Mouse (Mus musculus) embryonic facial prominence, embryonic 12.5 days (tissue): Measurements from ENCODE around the gene Pdia2. TPM values are rescaled to one million over a fixed set of nuclear protein-coding genes. Genes with fewer than 3 reads are reported as not detected.

ENCODE experiments used
- ATAC-seq: fragments of 200-750 bp; cut with Nextera tagmentation; 2 replicates; pipeline ENCODE4 v1.8.0; 2017; ENCODE audit not compliant: insufficient number of reproducible peaks, insufficient read depth, low FRiP score, low TSS enrichment
- H3K27ac ChIP-seq: fragments of 300-500 bp; sonication (generic); 2 replicates; pipeline ENCODE4 v1.5.1; 2016; ENCODE audit warnings: mild to moderate bottlenecking
- H3K27me3 ChIP-seq: fragments of 300-500 bp; sonication (generic); 2 replicates; pipeline ENCODE4 v1.6.1; 2016; ENCODE audit warnings: mild to moderate bottlenecking, moderate library complexity
- H3K36me3 ChIP-seq: fragments of 300-500 bp; sonication (generic); 2 replicates; pipeline ENCODE4 v1.6.1; 2016; ENCODE audit warnings: mild to moderate bottlenecking
- H3K4me1 ChIP-seq: fragments of 300-500 bp; sonication (generic); 2 replicates; pipeline ENCODE4 v1.6.1; 2016
- H3K4me2 ChIP-seq: fragments of 300-500 bp; sonication (generic); replicated peaks from 2 replicates; pipeline ENCODE4 v1.6.1; 2016; ENCODE audit warnings: mild to moderate bottlenecking, moderate library complexity
- H3K4me3 ChIP-seq: fragments of 300-500 bp; sonication (generic); 2 replicates; pipeline ENCODE4 v1.5.1; 2016; ENCODE audit warnings: mild to moderate bottlenecking
- H3K9ac ChIP-seq: fragments of 300-500 bp; sonication (generic); 2 replicates; pipeline ENCODE4 v1.6.1; 2016; ENCODE audit warnings: mild to moderate bottlenecking, moderate library complexity
- H3K9me3 ChIP-seq: fragments of 300-500 bp; sonication (generic); 2 replicates; pipeline ENCODE4 v1.6.1; 2016; ENCODE audit warnings: mild to moderate bottlenecking, moderate library complexity
- WGBS: fragments of 180-500 bp; shearing (Covaris S2); methylation state at CpG from one replicate; pipeline ENCODE4 v1.1.7; 2016; 5-methylcytosine and 5-hydroxymethylcytosine counted together
- polyA plus RNA-seq: library from polyadenylated mRNA; unstranded; fragments of >200 nt; fragmentation: Nextera tagmentation; extraction: Ambion mirVana; gene quantifications from 2 replicates; pipeline ENCODE4 v1.2.1, GENCODE M21; 2016

Gene Pdia2
- 0.34 and 0.61 TPM in 2 replicates for polyA plus RNA-seq

DNA sequence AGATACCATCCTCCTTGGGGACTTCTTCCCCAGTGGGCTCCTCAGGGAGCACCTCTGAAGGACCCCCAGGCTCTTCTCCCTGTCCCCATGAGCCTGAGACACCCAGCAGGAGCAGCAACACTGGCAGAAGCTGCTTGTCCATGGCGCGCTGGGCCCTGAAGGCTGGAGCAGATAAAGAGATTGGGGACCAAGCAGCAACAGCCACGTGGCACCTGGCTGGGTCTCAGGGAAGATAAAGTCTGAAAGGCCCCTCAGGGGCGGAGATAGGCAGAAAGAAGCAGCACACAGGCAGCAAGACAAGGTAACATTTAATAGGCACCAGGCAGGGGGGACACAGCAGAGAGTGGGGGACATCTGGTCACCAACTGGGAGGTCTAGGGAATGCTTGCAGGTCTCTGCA, at the start of gene Pdia2:
Pdia2 (minus strand) TSS at position 196 of the 400 bp plus-strand sequence.
- no peak within 1 kb of the TSS for H3K4me3 ChIP-seq
- no peak within 1 kb of the TSS for H3K4me2 ChIP-seq
- peaks cover 54% of the 10 kb centered on the region for H3K27me3 ChIP-seq
- H3K9ac ChIP-seq, result no peak within 1 kb of the TSS
- H3K4me1 ChIP-seq, result peaks cover 20% of the 10 kb centered on the region
- H3K36me3 ChIP-seq, result peaks cover 47% of the 10 kb centered on the region
- H3K27ac ChIP-seq, result no peak within 1 kb of the TSS
- H3K9me3 ChIP-seq, result no peaks in the 10 kb centered on the region
- WGBS, result 79% methylated on average over 4 of the region's 4 CpGs
- no peak for ATAC-seq

DNA sequence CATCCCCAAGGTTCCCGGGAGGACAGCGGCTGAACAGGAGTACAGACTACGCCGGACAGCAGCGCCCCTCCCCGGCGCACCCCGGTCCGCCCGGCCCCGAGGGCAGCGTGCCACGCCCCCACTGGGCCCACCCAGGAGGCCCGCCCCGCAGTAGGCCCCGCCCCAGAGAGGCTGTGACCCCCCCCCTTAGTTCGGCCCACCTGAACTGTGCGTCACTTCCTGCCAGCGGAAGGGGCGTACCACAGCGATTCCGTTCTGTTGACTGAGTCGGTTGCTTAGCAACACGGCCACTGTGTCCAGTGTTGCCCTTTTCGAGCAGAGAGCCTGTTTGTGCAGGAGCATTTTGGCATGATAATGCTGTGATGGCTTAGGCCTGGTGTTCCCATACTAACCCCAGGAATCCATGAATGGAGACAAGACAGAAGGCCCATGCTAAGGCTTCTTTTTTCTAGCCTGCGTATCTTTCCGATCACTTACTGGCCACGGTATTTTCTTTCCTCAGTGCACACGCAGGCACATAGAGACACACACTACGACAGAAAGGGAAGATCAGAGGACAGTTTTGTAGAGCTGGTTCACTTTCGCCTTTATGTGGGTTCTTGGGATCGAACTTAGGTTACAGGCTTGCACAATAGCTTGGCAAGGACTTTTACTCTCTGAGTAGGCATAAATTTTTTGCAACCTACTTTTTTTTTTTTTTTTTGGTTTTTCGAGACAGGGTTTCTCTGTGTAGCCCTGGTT, 45.4 kb upstream of the Pdia2 start, which contains the start of gene Fam234a:
Fam234a (minus strand) TSS at position 142 of the 741 bp plus-strand sequence.
- H3K4me2 ChIP-seq, result peak within 1 kb of the TSS; percentile 82
- 7% methylated on average over 33 of the region's 33 CpGs for WGBS
- H3K27ac ChIP-seq, result peak within 1 kb of the TSS; percentile 66
- no peaks in the 10 kb centered on the region for H3K36me3 ChIP-seq
- H3K4me3 ChIP-seq, result peak within 1 kb of the TSS; percentile 60
- no peaks in the 10 kb centered on the region for H3K9me3 ChIP-seq
- ATAC-seq, result peak; percentile 88
- H3K4me1 ChIP-seq, result peaks cover 10% of the 10 kb centered on the region; the same call in 1 of the 2 replicates
- peak within 1 kb of the TSS; percentile 67 for H3K9ac ChIP-seq
- H3K27me3 ChIP-seq, result no peaks in the 10 kb centered on the region

GRCm38 (mm10) chr17:26243471-26244100, 44.7 kb upstream of the Pdia2 start:
- H3K36me3 ChIP-seq, result no peaks in the 10 kb centered on the region
- H3K9ac ChIP-seq, result peak overlapping the region; percentile 67
- peaks cover 10% of the 10 kb centered on the region; the same call in 1 of the 2 replicates for H3K4me1 ChIP-seq
- peak overlapping the region; percentile 82 for H3K4me2 ChIP-seq
- no peaks in the 10 kb centered on the region for H3K9me3 ChIP-seq
- H3K27ac ChIP-seq, result peak overlapping the region; percentile 66
- H3K27me3 ChIP-seq, result no peaks in the 10 kb centered on the region
- WGBS, result under 1% methylated on average over 32 of the region's 32 CpGs
- H3K4me3 ChIP-seq, result peak overlapping the region; percentile 60
- ATAC-seq, result peak; percentile 79

GRCm38 (mm10) chr17:26240990-26241389, 42.1 kb upstream of the Pdia2 start:
- Histone ChIP-seq H3K4me3 (no peak overlapping the region), H3K27me3 (no peaks in the 10 kb centered on the region), H3K36me3 (no peaks in the 10 kb centered on the region), H3K27ac (no peak overlapping the region), H3K4me1 (peaks cover 10% of the 10 kb centered on the region; the same call in 1 of the 2 replicates), H3K9ac (no peak overlapping the region), H3K4me2 (no peak overlapping the region), H3K9me3 (no peaks in the 10 kb centered on the region)
- WGBS, result 83% methylated on average over 6 of the region's 6 CpGs
- ATAC-seq, result no peak

GRCm38 (mm10) chr17:26240120-26240790, 41.4 kb upstream of the Pdia2 start:
- peaks cover 10% of the 10 kb centered on the region; the same call in 1 of the 2 replicates for H3K4me1 ChIP-seq
- H3K4me3 ChIP-seq, result no peak overlapping the region
- ATAC-seq, result no peak
- H3K27me3 ChIP-seq, result no peaks in the 10 kb centered on the region
- H3K4me2 ChIP-seq, result no peak overlapping the region
- WGBS, result 79% methylated on average over 6 of the region's 6 CpGs
- H3K9ac ChIP-seq, result no peak overlapping the region
- no peaks in the 10 kb centered on the region for H3K36me3 ChIP-seq
- no peak overlapping the region for H3K27ac ChIP-seq
- no peaks in the 10 kb centered on the region for H3K9me3 ChIP-seq

DNA sequence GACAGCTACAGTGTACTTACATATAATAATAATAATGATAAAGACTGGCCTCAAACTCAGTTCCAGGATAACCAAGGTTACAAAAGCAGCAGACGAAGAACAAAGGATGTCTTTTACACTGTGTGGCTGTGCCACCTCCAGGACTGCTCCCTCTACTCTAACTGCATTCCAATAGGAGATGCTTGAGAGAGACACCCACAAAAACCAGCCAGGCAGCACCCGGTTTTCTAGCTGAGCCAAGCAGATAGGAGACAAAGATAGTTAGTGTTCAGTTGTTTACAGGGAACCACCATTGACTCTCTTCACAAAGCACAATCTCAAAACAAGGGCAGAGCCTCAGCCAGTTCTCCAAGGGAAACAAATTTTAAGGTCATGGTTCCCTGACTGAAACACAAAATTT, 40.7 kb upstream of the Pdia2 start:
- Histone ChIP-seq H3K27ac (no peak overlapping the region), H3K36me3 (no peaks in the 10 kb centered on the region), H3K4me3 (no peak overlapping the region), H3K9me3 (no peaks in the 10 kb centered on the region), H3K4me1 (peaks cover 10% of the 10 kb centered on the region; the same call in 1 of the 2 replicates), H3K27me3 (no peaks in the 10 kb centered on the region), H3K9ac (no peak overlapping the region), H3K4me2 (no peak overlapping the region)
- no peak for ATAC-seq
- 73% methylated on average over 2 of the region's 2 CpGs for WGBS

- no peak for ATAC-seq
- 85% methylated on average over 10 of the region's 10 CpGs for WGBS
These were observed 38.8 kb upstream of the Pdia2 start for GRCm38 (mm10) chr17:26237667-26238066.

GRCm38 (mm10) chr17:26235077-26235815, 36.4 kb upstream of the Pdia2 start:
- 34% methylated on average over 13 of the region's 13 CpGs for WGBS
- Histone ChIP-seq H3K27ac (0 out of 2 replicates have a peak overlapping the region, but pooled peaks have one; percentile 47), H3K27me3 (no peaks in the 10 kb centered on the region), H3K4me3 (no peak overlapping the region), H3K36me3 (no peaks in the 10 kb centered on the region), H3K4me1 (no peaks in the 10 kb centered on the region), H3K4me2 (no peak overlapping the region), H3K9ac (no peak overlapping the region), H3K9me3 (no peaks in the 10 kb centered on the region)
- no peak for ATAC-seq

More at GRCm38 (mm10) chr17:26237667-26238066, 38.8 kb upstream of the Pdia2 start:
- no peaks in the 10 kb centered on the region for H3K9me3 ChIP-seq
- peaks cover under 1% of the 10 kb centered on the region; the same call in 1 of the 2 replicates for H3K4me1 ChIP-seq
- no peak overlapping the region for H3K4me3 ChIP-seq
- no peaks in the 10 kb centered on the region for H3K27me3 ChIP-seq
- H3K4me2 ChIP-seq, result no peak overlapping the region
- H3K36me3 ChIP-seq, result no peaks in the 10 kb centered on the region
- H3K27ac ChIP-seq, result no peak overlapping the region
- H3K9ac ChIP-seq, result no peak overlapping the region

DNA sequence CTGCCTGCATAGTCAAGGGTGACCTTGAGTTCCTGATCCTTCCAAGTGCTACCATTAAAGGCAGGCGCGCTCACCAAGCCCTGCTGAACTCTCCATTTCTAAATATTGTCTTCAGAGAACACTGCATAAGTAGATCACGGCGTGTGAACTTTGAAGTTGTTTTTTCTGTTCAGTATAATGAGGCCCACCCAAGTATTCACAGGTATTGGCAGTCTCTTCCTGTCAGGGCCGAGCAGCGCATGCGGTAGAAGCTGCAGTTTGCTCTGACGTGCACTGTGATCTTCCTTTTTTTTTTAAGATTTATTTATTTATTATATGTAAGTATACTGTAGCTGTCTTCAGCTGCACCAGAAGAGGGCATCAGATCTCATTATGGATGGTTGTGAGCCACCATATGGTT, 35.5 kb upstream of the Pdia2 start:
- Histone ChIP-seq H3K9me3 (no peaks in the 10 kb centered on the region), H3K4me1 (no peaks in the 10 kb centered on the region), H3K9ac (no peak overlapping the region), H3K4me2 (no peak overlapping the region), H3K27ac (no peak overlapping the region), H3K4me3 (no peak overlapping the region), H3K36me3 (no peaks in the 10 kb centered on the region), H3K27me3 (no peaks in the 10 kb centered on the region)
- 87% methylated on average over 8 of the region's 8 CpGs for WGBS
- no peak for ATAC-seq

DNA sequence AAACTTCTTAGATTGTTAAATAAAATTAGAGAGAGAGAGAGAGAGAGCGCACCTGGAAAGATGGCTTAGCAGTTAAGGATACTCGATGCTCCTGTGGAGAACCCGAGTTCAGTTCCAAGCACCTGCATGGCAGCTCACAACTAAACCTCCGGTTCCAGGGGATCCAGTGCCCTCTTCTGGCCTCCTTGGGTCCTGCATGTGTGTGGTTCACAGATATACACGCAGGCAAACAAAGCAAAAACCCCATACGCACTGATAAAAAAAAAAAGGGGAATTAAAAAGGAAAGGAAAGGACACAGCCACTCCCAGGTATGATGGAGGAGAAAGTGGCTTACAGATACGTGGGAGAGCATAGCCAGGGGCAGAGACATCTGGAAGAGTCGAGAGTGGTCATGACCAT, 34.0 kb upstream of the Pdia2 start:
- no peak overlapping the region for H3K9ac ChIP-seq
- no peak overlapping the region for H3K4me3 ChIP-seq
- no peak overlapping the region for H3K27ac ChIP-seq
- no peaks in the 10 kb centered on the region for H3K27me3 ChIP-seq
- no peaks in the 10 kb centered on the region for H3K4me1 ChIP-seq
- ATAC-seq, result no peak
- H3K4me2 ChIP-seq, result no peak overlapping the region
- H3K9me3 ChIP-seq, result no peaks in the 10 kb centered on the region
- no peaks in the 10 kb centered on the region for H3K36me3 ChIP-seq
- 72% methylated on average over 8 of the region's 8 CpGs for WGBS

GRCm38 (mm10) chr17:26231156-26231555, 32.3 kb upstream of the Pdia2 start:
- H3K9ac ChIP-seq, result no peak overlapping the region
- no peaks in the 10 kb centered on the region for H3K36me3 ChIP-seq
- H3K4me2 ChIP-seq, result no peak overlapping the region
- 90% methylated on average over 5 of the region's 5 CpGs for WGBS
- no peaks in the 10 kb centered on the region for H3K4me1 ChIP-seq
- H3K27ac ChIP-seq, result no peak overlapping the region
- H3K9me3 ChIP-seq, result no peaks in the 10 kb centered on the region
- H3K27me3 ChIP-seq, result no peaks in the 10 kb centered on the region
- H3K4me3 ChIP-seq, result no peak overlapping the region
- ATAC-seq, result no peak
